Mouse (Mus musculus) myocyte (in vitro differentiated cells): ENCODE data around the gene Med17. TPM values are rescaled to one million over a fixed set of nuclear protein-coding genes. Genes with fewer than 3 reads are reported as not detected.

Experiments used
- H3K27me3 ChIP-seq: one replicate; pipeline ENCODE4 v1.6.1; 2011; ENCODE audit not compliant: control insufficient read depth, insufficient read depth, insufficient read length
- H3K36me3 ChIP-seq: one replicate; pipeline ENCODE4 v1.6.1; 2011; ENCODE audit not compliant: control insufficient read depth, insufficient read depth
- H3K4me2 ChIP-seq: one replicate; pipeline ENCODE4 v1.6.1; 2011; ENCODE audit warnings: low read depth, control low read depth
- H3K4me3 ChIP-seq: one replicate; pipeline ENCODE4 v1.5.1; 2011; ENCODE audit warnings: mild to moderate bottlenecking, control low read depth, moderate library complexity
- H3K79me2 ChIP-seq: one replicate; pipeline ENCODE4 v1.6.1; 2011; ENCODE audit not compliant: control insufficient read depth, insufficient read depth
- H3ac ChIP-seq: one replicate; pipeline ENCODE4 v1.6.1; 2011; ENCODE audit not compliant: control insufficient read depth, insufficient read length
- CEBPB ChIP-seq: IDR thresholded peaks from 2 replicates; pipeline ENCODE4 v1.6.1; 2011; ENCODE audit warnings: mild to moderate bottlenecking, moderate library complexity; ENCODE audit not compliant: poor library complexity, insufficient read depth, severe bottlenecking
- E2F4 ChIP-seq: IDR thresholded peaks from one replicate; pipeline ENCODE4 v1.6.1; 2011; ENCODE audit warnings: mild to moderate bottlenecking, control low read depth, moderate library complexity; ENCODE audit not compliant: insufficient read depth
- MAX ChIP-seq: IDR thresholded peaks from one replicate; pipeline ENCODE4 v1.6.1; 2011; ENCODE audit warnings: low read depth, mild to moderate bottlenecking, control low read depth
- MYOD1 ChIP-seq, 3 experiments: IDR thresholded peaks; one replicate each; pipeline ENCODE4 v1.6.1; 2011; ENCODE audit warnings: control low read depth in 2 of 3, low read depth in 2 of 3, mild to moderate bottlenecking in 2 of 3, moderate library complexity in 1 of 3; ENCODE audit not compliant: insufficient read length in 2 of 3, control insufficient read depth in 1 of 3
- MYOG ChIP-seq, 3 experiments: IDR thresholded peaks; one replicate each; pipeline ENCODE4 v1.6.1; 2011; ENCODE audit warnings: control low read depth in 2 of 3, low read depth in 2 of 3, mild to moderate bottlenecking in 2 of 3; ENCODE audit not compliant: insufficient read length in 2 of 3, control insufficient read depth in 1 of 3, insufficient read depth in 1 of 3
- POLR2A ChIP-seq: IDR thresholded peaks from one replicate; pipeline ENCODE4 v1.6.1; 2011; ENCODE audit warnings: low read depth, mild to moderate bottlenecking, control low read depth, moderate library complexity; ENCODE audit not compliant: insufficient read length
- POLR2AphosphoS2 ChIP-seq: IDR thresholded peaks from one replicate; pipeline ENCODE4 v1.6.1; 2011; ENCODE audit warnings: low read depth, control low read depth; ENCODE audit not compliant: insufficient read length
- REST ChIP-seq: IDR thresholded peaks from one replicate; pipeline ENCODE4 v1.6.1; 2011; ENCODE audit warnings: mild to moderate bottlenecking, control low read depth, moderate library complexity; ENCODE audit not compliant: insufficient read depth, insufficient read length
- SRF ChIP-seq: IDR thresholded peaks from one replicate; pipeline ENCODE4 v1.6.1; 2011; ENCODE audit warnings: low read depth; ENCODE audit not compliant: control insufficient read depth, insufficient read length
- TCF12 ChIP-seq: IDR thresholded peaks from one replicate; pipeline ENCODE4 v1.6.1; 2011; ENCODE audit warnings: mild to moderate bottlenecking, control low read depth; ENCODE audit not compliant: poor library complexity, insufficient read depth, severe bottlenecking
- TCF3 ChIP-seq: IDR thresholded peaks from one replicate; pipeline ENCODE4 v1.6.1; 2011; ENCODE audit warnings: low read depth, control low read depth; ENCODE audit not compliant: insufficient read length
- USF1 ChIP-seq: IDR thresholded peaks from one replicate; pipeline ENCODE4 v1.6.1; 2011; ENCODE audit warnings: low read depth, mild to moderate bottlenecking, control low read depth, moderate library complexity
- polyA plus RNA-seq: library from polyadenylated mRNA; unstranded; fragments of >200 nt; fragmentation: generic; extraction: Trizol; gene quantifications from one replicate; pipeline ENCODE4 v1.2.1, GENCODE M21; 2012; ENCODE audit warnings: missing spikeins

Gene Med17
- polyA plus RNA-seq, 1 experiment, result 25.2 TPM

DNA sequence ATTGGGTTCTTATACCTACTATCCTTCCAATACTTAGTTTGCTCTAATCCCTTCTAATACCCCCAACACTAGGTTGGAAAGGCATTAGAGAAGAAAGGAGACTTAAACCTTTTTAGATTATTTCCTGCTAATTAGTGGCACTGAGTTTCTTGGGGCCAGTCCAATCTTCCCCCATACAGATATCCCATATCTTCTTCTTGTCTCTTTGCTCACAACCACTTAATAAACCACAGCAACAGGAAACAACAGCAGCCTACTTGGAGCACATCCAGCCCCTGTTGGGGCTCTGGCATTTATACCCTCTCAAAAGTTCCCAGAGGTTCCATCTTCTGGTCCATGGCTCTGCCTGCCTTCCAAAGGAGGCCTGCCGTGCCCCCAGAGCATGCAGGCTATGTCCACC, 66.0 kb downstream of the Med17 start:
- Histone ChIP-seq H3K36me3 (no peaks in the 10 kb centered on the region), H3ac (no peak overlapping the region), H3K4me3 (no peak overlapping the region), H3K79me2 (no peaks in the 10 kb centered on the region), H3K27me3 (peaks cover 13% of the 10 kb centered on the region), H3K4me2 (no peak overlapping the region)
- TF ChIP-seq MAX (no peak), POLR2A (no peak), USF1 (no peak), MYOD1 (IDR thresholded peaks at IDR 0.05; ENCODE audit: control insufficient read depth in 1 of 3, insufficient read length in 2 of 3, low read depth in 2 of 3) (no peak), TCF3 (no peak), POLR2AphosphoS2 (no peak), TCF12 (no peak), REST (no peak), E2F4 (no peak), CEBPB (no peak), MYOG (IDR thresholded peaks at IDR 0.05; ENCODE audit: control insufficient read depth in 1 of 3, insufficient read depth in 1 of 3, insufficient read length in 2 of 3, low read depth in 2 of 3) (no peak), SRF (no peak)

DNA sequence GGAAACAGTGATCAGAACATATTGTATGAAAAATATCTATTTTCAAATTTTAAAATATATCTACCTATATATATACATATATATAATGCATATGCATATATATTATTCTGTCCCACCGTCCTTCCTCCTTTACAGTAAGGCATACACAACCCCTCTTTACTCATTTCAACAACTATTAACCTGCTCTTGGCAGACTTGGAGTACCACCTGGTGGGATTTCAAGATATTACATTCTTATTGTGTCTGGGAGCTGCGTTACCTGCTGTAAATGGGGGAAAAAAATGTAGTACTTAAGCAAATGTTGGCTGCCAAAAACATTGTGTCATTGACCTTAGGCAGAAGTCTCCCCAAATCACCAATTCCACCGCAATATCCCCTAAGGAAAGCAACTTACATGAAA, 67.9 kb downstream of the Med17 start:
- Histone ChIP-seq H3K79me2 (no peaks in the 10 kb centered on the region), H3ac (no peak overlapping the region), H3K4me2 (no peak overlapping the region), H3K27me3 (peaks cover 15% of the 10 kb centered on the region), H3K36me3 (no peaks in the 10 kb centered on the region), H3K4me3 (no peak overlapping the region)
- TF ChIP-seq TCF12 (no peak), POLR2A (no peak), POLR2AphosphoS2 (no peak), MYOG (IDR thresholded peaks at IDR 0.05; ENCODE audit: control insufficient read depth in 1 of 3, insufficient read depth in 1 of 3, insufficient read length in 2 of 3, low read depth in 2 of 3) (no peak), REST (no peak), E2F4 (no peak), TCF3 (no peak), MAX (no peak), MYOD1 (IDR thresholded peaks at IDR 0.05; ENCODE audit: control insufficient read depth in 1 of 3, insufficient read length in 2 of 3, low read depth in 2 of 3) (no peak), USF1 (no peak), CEBPB (no peak), SRF (no peak)

Other genes starting within 250 kb of the Med17 start
- 54.7 TPM for gene Panx1, start 234.5 kb downstream of the Med17 start, polyA plus RNA-seq
- gene Hephl1, start 167.8 kb downstream of the Med17 start, polyA plus RNA-seq, result 10.6 TPM
- not detected for gene Vstm5, start 40.9 kb downstream of the Med17 start, polyA plus RNA-seq
- 26.6 TPM for gene Taf1d, start 26.3 kb upstream of the Med17 start, polyA plus RNA-seq
- 11.6 TPM for gene 4931406C07Rik, start 26.5 kb upstream of the Med17 start, polyA plus RNA-seq
- 2.6 TPM for gene Cep295, start 77.9 kb upstream of the Med17 start, polyA plus RNA-seq
- 10.5 TPM for gene Smco4, start 213.5 kb upstream of the Med17 start, polyA plus RNA-seq